Mouse (Mus musculus) brain, embryonic 18.5 days (tissue): ENCODE measurements around the gene Gas2l1.
A peak's percentile ranks its signal among the peaks of the same experiment; 100 is the strongest.

Source experiments
- DNase-seq: peaks from one replicate; pipeline ENCODE4 v3.0.0-alpha.2; 2012; ENCODE audit warnings: low read depth, low spot score

Gas2l1 gene

DNA sequence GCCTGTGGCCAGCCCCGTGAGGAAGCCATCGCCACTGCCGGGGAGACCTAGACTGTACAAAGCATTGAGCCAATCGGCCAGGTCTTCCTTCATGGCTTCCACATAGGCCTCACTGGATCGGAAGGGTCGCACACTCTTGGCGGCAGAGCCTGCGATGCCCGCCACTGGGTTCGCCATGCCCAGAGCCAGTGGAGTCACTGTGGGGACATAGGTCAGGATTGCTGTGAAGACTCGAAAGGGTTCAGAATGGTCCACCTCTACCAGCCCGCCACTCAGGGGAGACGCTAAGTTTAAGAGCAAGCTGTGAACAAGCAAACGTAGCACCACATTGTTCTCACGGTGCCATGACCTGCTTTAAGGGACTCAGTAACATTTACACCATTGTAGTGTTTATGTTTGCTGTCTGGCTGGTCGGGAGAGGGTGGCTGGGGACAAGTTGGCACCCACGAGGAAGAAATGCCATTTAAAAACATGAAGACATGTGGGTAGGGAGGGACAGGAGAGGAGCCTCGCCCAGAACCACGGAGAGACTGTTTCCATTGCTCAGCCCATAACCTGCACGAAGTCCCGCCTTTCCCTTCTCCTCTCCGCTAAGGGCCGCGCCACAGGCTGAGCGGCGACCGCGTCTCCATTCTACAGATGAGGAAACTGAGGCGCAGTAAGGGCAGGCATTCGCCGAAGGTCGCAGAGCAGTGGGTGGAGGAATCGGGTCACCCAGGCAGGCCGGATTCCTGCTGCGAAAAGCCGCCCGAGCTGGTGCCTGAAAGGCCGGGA is 658 bp downstream of the Gas2l1 start:
- DNase-seq = no peak

- DNase-seq = no peak
These were observed 1.4 kb downstream of the Gas2l1 start for GRCm38 (mm10) chr11:5063561-5064281.

- DNase-seq = no peak
These were observed 2.1 kb downstream of the Gas2l1 start for GRCm38 (mm10) chr11:5062860-5063505.

DNA sequence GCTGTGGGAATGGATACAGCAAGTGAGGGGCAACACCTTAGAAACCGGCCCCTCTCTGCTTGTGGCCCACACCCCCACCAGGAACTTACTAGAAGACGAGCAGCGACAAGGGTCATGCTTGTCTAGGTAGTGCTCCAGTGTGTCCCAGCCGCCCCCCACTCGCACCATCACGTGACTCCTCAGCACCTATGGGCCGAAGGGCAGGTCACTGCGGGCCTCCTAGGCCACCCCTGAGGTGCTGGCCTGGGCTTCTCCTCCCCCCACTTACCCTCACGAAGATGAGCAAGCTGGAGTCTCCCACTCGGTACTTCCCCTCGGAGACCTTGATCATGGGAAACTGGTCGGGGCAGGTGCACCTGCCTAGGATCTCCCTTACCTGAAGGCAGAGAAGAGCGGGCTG is 2.8 kb downstream of the Gas2l1 start:
- DNase-seq = no peak

- DNase-seq = peak; percentile 34
These were observed 3.6 kb downstream of the Gas2l1 start for GRCm38 (mm10) chr11:5061413-5062139.

GRCm38 (mm10) chr11:5060756-5061412 is 4.2 kb downstream of the Gas2l1 start:
- no peak for DNase-seq

GRCm38 (mm10) chr11:5059704-5060156 is 5.4 kb downstream of the Gas2l1 start:
- DNase-seq = no peak

- DNase-seq = no peak
These were observed 5.9 kb downstream of the Gas2l1 start for GRCm38 (mm10) chr11:5059230-5059629.

GRCm38 (mm10) chr11:5058783-5059182 is 6.3 kb downstream of the Gas2l1 start:
- no peak for DNase-seq

GRCm38 (mm10) chr11:5057856-5058641 is 7.1 kb downstream of the Gas2l1 start, which contains the start of gene Rasl10a:
Gene Rasl10a, plus strand, starts transcription at chr11:5058128.
- DNase-seq = no peak

DNA sequence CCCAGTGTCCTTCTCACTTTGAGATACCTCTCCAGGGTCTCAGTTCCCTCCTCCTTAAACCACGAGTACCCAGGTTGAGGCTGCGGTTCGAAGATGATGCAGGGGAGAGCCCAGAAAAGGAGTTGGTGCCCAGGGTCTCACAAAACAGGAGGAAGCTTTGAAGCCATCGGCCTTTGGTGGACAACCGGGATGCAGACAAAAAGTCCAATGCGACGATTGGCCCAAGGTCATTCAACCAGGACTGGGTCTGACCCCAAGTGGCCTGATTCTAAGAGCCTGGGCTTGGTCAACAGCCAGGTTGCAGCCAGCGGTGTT is 7.6 kb downstream of the Gas2l1 start:
- no peak for DNase-seq

GRCm38 (mm10) chr11:5057064-5057463 is 8.1 kb downstream of the Gas2l1 start:
- no peak for DNase-seq

DNA sequence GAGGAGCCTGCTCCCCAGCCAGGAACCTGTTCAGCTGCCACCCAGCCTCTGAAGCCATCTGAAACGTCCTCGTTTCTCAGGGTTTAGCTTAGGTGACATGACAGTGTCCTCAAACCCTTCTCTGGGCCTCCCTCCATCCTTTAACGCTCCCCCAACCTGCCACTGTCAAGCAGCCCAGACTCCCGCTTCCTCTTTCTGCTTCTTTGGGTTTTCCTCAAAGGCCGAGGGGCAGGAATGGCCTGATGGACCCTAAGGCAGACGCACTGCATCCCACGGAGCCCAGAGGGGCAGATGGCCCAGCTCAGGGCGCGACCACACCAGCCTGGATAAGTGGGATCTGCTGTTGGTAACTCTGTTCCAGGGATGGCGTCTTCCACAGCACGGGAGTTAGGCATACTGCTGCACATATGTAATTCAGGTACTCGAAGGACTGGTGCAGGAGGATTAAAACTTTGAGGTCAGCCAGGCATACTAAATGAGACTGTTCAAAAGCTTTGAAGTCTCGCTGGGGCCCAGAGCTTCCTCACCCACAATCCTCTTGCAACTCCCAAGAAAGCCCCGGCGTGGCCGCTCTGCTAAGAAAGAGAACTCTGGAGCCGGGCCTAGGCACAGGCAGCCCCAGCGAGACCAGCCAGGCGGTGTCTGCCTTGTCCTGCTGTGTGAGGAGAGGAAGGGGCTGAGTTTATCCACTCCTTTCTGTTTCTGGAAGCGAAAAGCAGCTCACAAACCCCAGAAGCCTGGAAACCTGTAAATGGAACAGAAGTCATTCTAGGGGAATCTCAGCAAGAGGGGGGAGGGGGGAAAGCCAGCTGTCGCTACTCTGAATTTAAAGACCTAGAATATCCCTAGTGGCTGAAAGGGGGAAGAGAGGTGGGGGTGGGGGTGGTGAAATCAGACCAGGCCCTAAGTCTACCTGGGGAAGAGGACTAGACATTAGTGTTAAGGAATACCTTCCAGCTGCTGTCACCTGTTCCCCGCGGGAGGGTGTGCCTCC is 8.9 kb downstream of the Gas2l1 start:
- no peak for DNase-seq

- DNase-seq = no peak
These were observed 10.3 kb downstream of the Gas2l1 start for GRCm38 (mm10) chr11:5054874-5055273.

GRCm38 (mm10) chr11:5054151-5054550 is 11.0 kb downstream of the Gas2l1 start:
- no peak for DNase-seq

DNA sequence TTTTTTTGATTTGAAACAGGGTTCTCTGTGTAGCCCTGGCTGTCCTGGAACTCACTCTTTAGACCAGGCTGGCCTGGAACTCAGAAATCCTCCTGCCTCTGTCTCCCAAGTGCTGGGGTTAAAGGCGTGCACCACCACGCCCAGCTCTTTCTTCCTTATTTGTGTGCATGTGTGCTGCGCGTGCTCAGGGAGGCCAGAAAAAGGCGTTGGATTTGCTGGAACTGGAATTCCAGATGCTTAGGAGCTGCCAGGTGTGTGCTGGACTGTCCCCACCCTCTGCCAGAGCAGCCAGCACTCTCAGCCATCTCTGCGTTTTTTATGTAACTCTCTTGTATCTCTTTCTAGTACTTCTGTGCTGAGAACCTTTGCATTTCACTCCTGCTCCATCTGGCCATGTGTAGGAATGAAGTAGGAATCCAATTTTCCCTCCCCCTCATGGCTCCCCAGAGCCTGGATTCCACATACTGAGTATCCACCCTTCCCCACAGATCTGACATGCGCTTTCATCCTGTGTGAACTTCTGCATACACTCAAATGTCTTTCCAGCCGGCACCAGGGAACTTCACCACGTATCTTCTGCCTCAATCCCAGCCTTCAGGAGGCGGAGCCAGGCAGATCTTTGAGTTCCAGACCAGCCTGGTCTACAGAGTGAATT is 12.8 kb downstream of the Gas2l1 start:
- no peak for DNase-seq

DNA sequence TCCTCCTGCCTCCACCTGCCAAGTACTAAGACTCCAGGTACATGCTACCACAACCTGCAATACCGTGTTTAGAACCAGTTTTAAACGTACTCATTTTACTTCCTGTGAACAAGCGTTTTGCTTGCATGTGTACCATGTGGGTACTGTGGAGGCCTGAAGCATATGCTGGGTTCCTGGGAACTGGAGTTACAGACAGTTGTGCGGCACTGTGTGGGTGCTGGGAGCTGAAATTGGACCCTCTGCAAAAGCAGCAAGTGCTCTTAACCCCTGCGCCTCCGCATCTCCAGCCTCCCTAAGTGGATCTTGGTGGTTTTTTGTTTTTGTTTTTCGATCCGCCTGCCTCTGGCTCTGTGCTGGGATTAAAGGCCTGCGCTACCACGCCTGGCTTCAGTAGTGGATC is 13.5 kb downstream of the Gas2l1 start:
- DNase-seq = no peak

DNA sequence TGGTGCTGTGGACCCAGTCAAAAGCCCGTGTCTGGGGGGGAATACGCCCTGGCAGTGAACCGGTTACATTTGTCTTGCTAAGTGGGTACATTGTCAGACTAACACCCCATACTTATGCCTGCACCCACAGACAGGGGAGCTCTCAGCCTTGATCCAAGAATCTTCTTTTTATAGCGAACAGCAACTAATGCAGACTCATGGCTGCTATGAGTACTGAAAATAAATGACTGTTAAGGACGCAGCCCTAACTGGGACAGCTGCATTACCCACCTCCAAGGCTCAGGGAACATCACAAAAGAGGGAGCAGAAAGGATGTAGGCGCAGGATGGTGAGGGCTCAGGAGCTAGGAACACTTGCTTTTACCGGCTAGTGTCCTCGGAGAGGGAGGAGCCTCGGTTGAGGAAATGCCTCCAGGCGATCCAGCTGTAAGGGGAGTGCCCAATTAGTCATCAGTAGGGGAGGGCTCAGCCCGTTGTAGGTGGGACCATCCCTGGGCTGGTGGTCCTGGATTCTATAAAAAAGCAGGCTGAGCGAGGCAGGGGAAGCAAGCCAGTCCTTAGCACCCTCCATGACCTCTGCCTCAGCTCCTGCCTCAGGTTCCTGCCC is 18.7 kb downstream of the Gas2l1 start:
- no peak for DNase-seq
